Mouse (Mus musculus): Measurements from ENCODE around the gene Ano4. TPM values are rescaled to one million over a fixed set of nuclear protein-coding genes. Genes with fewer than 3 reads are reported as not detected.

Gene Ano4
- polyA plus RNA-seq, 1 experiment from 2014 or later = 0.84 TPM

- H3K27me3 ChIP-seq = peaks cover 48% of the 10 kb centered on the region
- 0 out of 2 replicates have a peak, but pooled peaks have one; percentile 24 for ATAC-seq (ENCODE audit: insufficient number of reproducible peaks, insufficient read depth, low FRiP score, low TSS enrichment, low read depth)
- H3K4me3 ChIP-seq (replicated peaks) = peak overlapping the region; percentile 56
- no peaks in the 10 kb centered on the region for H3K36me3 ChIP-seq
- H3K9ac ChIP-seq (replicated peaks) = peak overlapping the region; percentile 60
- no peaks in the 10 kb centered on the region for H3K4me1 ChIP-seq (replicated peaks)
- no peak overlapping the region for H3K27ac ChIP-seq
- 18% methylated on average over 4 of the region's 4 CpGs for WGBS
- peak overlapping the region; percentile 95 for H3K4me2 ChIP-seq
- H3K9me3 ChIP-seq = no peaks in the 10 kb centered on the region
These were observed 451 bp downstream of the Ano4 start for GRCm38 (mm10) chr10:89344132-89344490.

- no peak for ATAC-seq (ENCODE audit: insufficient number of reproducible peaks, insufficient read depth, low FRiP score, low TSS enrichment, low read depth)
- Histone ChIP-seq H3K27ac (no peak overlapping the region), H3K27me3 (peaks cover 48% of the 10 kb centered on the region), H3K4me3 (replicated peaks) (no peak overlapping the region), H3K4me1 (replicated peaks) (no peaks in the 10 kb centered on the region), H3K9me3 (no peaks in the 10 kb centered on the region), H3K9ac (replicated peaks) (no peak overlapping the region), H3K36me3 (no peaks in the 10 kb centered on the region), H3K4me2 (no peak overlapping the region)
- 18% methylated on average over 8 of the region's 8 CpGs for WGBS
These were observed 846 bp downstream of the Ano4 start for GRCm38 (mm10) chr10:89343716-89344115.

GRCm38 (mm10) chr10:89330261-89330660, 14.3 kb downstream of the Ano4 start:
- no peaks in the 10 kb centered on the region for H3K27me3 ChIP-seq
- no peak overlapping the region for H3K27ac ChIP-seq
- WGBS = 83% methylated on average over 1 of the region's 1 CpGs
- H3K4me2 ChIP-seq = no peak overlapping the region
- H3K4me3 ChIP-seq (replicated peaks) = no peak overlapping the region
- no peaks in the 10 kb centered on the region for H3K9me3 ChIP-seq
- 0 out of 2 replicates have a peak, but pooled peaks cover 2% of the 10 kb centered on the region for H3K4me1 ChIP-seq (replicated peaks)
- H3K9ac ChIP-seq (replicated peaks) = no peak overlapping the region
- ATAC-seq (ENCODE audit: insufficient number of reproducible peaks, insufficient read depth, low FRiP score, low TSS enrichment, low read depth) = no peak
- no peaks in the 10 kb centered on the region for H3K36me3 ChIP-seq

GRCm38 (mm10) chr10:89329806-89330205, 14.8 kb downstream of the Ano4 start:
- Histone ChIP-seq H3K36me3 (no peaks in the 10 kb centered on the region), H3K27me3 (no peaks in the 10 kb centered on the region), H3K4me3 (replicated peaks) (no peak overlapping the region), H3K27ac (no peak overlapping the region), H3K9ac (replicated peaks) (no peak overlapping the region), H3K4me2 (no peak overlapping the region), H3K9me3 (no peaks in the 10 kb centered on the region), H3K4me1 (replicated peaks) (0 out of 2 replicates have a peak, but pooled peaks cover 2% of the 10 kb centered on the region)
- ATAC-seq (ENCODE audit: insufficient number of reproducible peaks, insufficient read depth, low FRiP score, low TSS enrichment, low read depth) = no peak
- WGBS = 86% methylated on average over 8 of the region's 8 CpGs

GRCm38 (mm10) chr10:89328876-89329275, 15.7 kb downstream of the Ano4 start:
- H3K27me3 ChIP-seq = no peaks in the 10 kb centered on the region
- no peak overlapping the region for H3K4me2 ChIP-seq
- no peaks in the 10 kb centered on the region for H3K9me3 ChIP-seq
- 72% methylated on average over 8 of the region's 8 CpGs for WGBS
- no peak overlapping the region for H3K9ac ChIP-seq (replicated peaks)
- ATAC-seq (ENCODE audit: insufficient number of reproducible peaks, insufficient read depth, low FRiP score, low TSS enrichment, low read depth) = no peak
- no peaks in the 10 kb centered on the region for H3K36me3 ChIP-seq
- H3K4me1 ChIP-seq (replicated peaks) = 0 out of 2 replicates have a peak, but pooled peaks cover 2% of the 10 kb centered on the region
- no peak overlapping the region for H3K4me3 ChIP-seq (replicated peaks)
- no peak overlapping the region for H3K27ac ChIP-seq

- Histone ChIP-seq H3K4me1 (replicated peaks) (0 out of 2 replicates have a peak, but pooled peaks cover 2% of the 10 kb centered on the region), H3K9ac (replicated peaks) (no peak overlapping the region), H3K9me3 (no peaks in the 10 kb centered on the region), H3K27me3 (no peaks in the 10 kb centered on the region), H3K27ac (no peak overlapping the region), H3K4me3 (replicated peaks) (no peak overlapping the region), H3K4me2 (no peak overlapping the region), H3K36me3 (no peaks in the 10 kb centered on the region)
- no peak for ATAC-seq (ENCODE audit: insufficient number of reproducible peaks, insufficient read depth, low FRiP score, low TSS enrichment, low read depth)
- WGBS = 35% methylated on average over 15 of the region's 15 CpGs
These were observed 17.5 kb downstream of the Ano4 start for GRCm38 (mm10) chr10:89327004-89327511.

GRCm38 (mm10) chr10:89326383-89326782, 18.2 kb downstream of the Ano4 start:
- WGBS = 90% methylated on average over 5 of the region's 5 CpGs
- no peak overlapping the region for H3K9ac ChIP-seq (replicated peaks)
- H3K4me1 ChIP-seq (replicated peaks) = 0 out of 2 replicates have a peak, but pooled peaks cover 2% of the 10 kb centered on the region
- ATAC-seq (ENCODE audit: insufficient number of reproducible peaks, insufficient read depth, low FRiP score, low TSS enrichment, low read depth) = no peak
- H3K27ac ChIP-seq = no peak overlapping the region
- H3K9me3 ChIP-seq = no peaks in the 10 kb centered on the region
- H3K4me2 ChIP-seq = no peak overlapping the region
- no peaks in the 10 kb centered on the region for H3K36me3 ChIP-seq
- no peak overlapping the region for H3K4me3 ChIP-seq (replicated peaks)
- no peaks in the 10 kb centered on the region for H3K27me3 ChIP-seq

- no peak overlapping the region for H3K27ac ChIP-seq
- no peaks in the 10 kb centered on the region for H3K27me3 ChIP-seq
- H3K4me3 ChIP-seq (replicated peaks) = no peak overlapping the region
- no peak for ATAC-seq (ENCODE audit: insufficient number of reproducible peaks, insufficient read depth, low FRiP score, low TSS enrichment, low read depth)
- H3K9ac ChIP-seq (replicated peaks) = no peak overlapping the region
- H3K4me2 ChIP-seq = no peak overlapping the region
- peaks cover 5% of the 10 kb centered on the region; the same call in 1 of the 2 replicates for H3K9me3 ChIP-seq
- no peaks in the 10 kb centered on the region for H3K36me3 ChIP-seq
- no peaks in the 10 kb centered on the region for H3K4me1 ChIP-seq (replicated peaks)
These were observed 37.0 kb downstream of the Ano4 start for GRCm38 (mm10) chr10:89307566-89307965.

GRCm38 (mm10) chr10:89300346-89300745, 44.2 kb downstream of the Ano4 start:
- Histone ChIP-seq H3K27ac (no peak overlapping the region), H3K27me3 (no peaks in the 10 kb centered on the region), H3K36me3 (no peaks in the 10 kb centered on the region), H3K4me3 (replicated peaks) (no peak overlapping the region), H3K9me3 (no peaks in the 10 kb centered on the region), H3K4me1 (replicated peaks) (no peaks in the 10 kb centered on the region), H3K9ac (replicated peaks) (no peak overlapping the region), H3K4me2 (no peak overlapping the region)
- 73% methylated on average over 2 of the region's 2 CpGs for WGBS
- no peak for ATAC-seq (ENCODE audit: insufficient number of reproducible peaks, insufficient read depth, low FRiP score, low TSS enrichment, low read depth)

- WGBS = 75% methylated on average over 3 of the region's 3 CpGs
- Histone ChIP-seq H3K9me3 (no peaks in the 10 kb centered on the region), H3K27me3 (no peaks in the 10 kb centered on the region), H3K27ac (no peak overlapping the region), H3K9ac (replicated peaks) (no peak overlapping the region), H3K4me2 (no peak overlapping the region), H3K36me3 (no peaks in the 10 kb centered on the region), H3K4me1 (replicated peaks) (no peaks in the 10 kb centered on the region), H3K4me3 (replicated peaks) (no peak overlapping the region)
- no peak for ATAC-seq (ENCODE audit: insufficient number of reproducible peaks, insufficient read depth, low FRiP score, low TSS enrichment, low read depth)
These were observed 51.8 kb downstream of the Ano4 start for GRCm38 (mm10) chr10:89292784-89293183.

- H3K9ac ChIP-seq (replicated peaks) = no peak overlapping the region
- ATAC-seq (ENCODE audit: insufficient number of reproducible peaks, insufficient read depth, low FRiP score, low TSS enrichment, low read depth) = no peak
- H3K4me3 ChIP-seq (replicated peaks) = no peak overlapping the region
- 68% methylated on average over 6 of the region's 6 CpGs for whole genome bisulfite sequencing
- H3K4me1 ChIP-seq (replicated peaks) = no peaks in the 10 kb centered on the region
- H3K36me3 ChIP-seq = no peaks in the 10 kb centered on the region
- H3K27ac ChIP-seq = no peak overlapping the region
- no peaks in the 10 kb centered on the region for H3K9me3 ChIP-seq
- H3K4me2 ChIP-seq = no peak overlapping the region
- no peaks in the 10 kb centered on the region for H3K27me3 ChIP-seq
These were observed 53.9 kb downstream of the Ano4 start for GRCm38 (mm10) chr10:89290698-89291097.

- 88% methylated on average over 4 of the region's 4 CpGs for WGBS
- no peaks in the 10 kb centered on the region for H3K4me1 ChIP-seq (replicated peaks)
- H3K4me2 ChIP-seq = no peak overlapping the region
- no peak overlapping the region for H3K9ac ChIP-seq (replicated peaks)
- H3K4me3 ChIP-seq (replicated peaks) = no peak overlapping the region
- no peak overlapping the region for H3K27ac ChIP-seq
- no peak for ATAC-seq (ENCODE audit: insufficient number of reproducible peaks, insufficient read depth, low FRiP score, low TSS enrichment, low read depth)
- no peaks in the 10 kb centered on the region for H3K36me3 ChIP-seq
- no peaks in the 10 kb centered on the region for H3K27me3 ChIP-seq
- H3K9me3 ChIP-seq = no peaks in the 10 kb centered on the region
These were observed 55.3 kb downstream of the Ano4 start for GRCm38 (mm10) chr10:89289290-89289689.
